Mouse (Mus musculus) 3134 (cell line): ENCODE measurements around the gene Galntl6.

Experiments used
- DNase-seq: peaks from one replicate; pipeline ENCODE4 v3.0.0-alpha.2; 2011; ENCODE audit warnings: low spot score; ENCODE audit not compliant: insufficient read length; ENCODE audit errors: extremely low read depth

Galntl6 gene

GRCm38 (mm10) chr8:58912196-58912839 is at the start of gene Galntl6:
Galntl6 (minus strand) TSS chr8:58912640.
- DNase-seq: peak; percentile 7

- DNase-seq: no peak
Measured at GRCm38 (mm10) chr8:58957195-58957739, 44.8 kb upstream of the Galntl6 start.

- DNase-seq: no peak
Measured at GRCm38 (mm10) chr8:58943773-58944172, 31.3 kb upstream of the Galntl6 start.

- DNase-seq: no peak
Measured at GRCm38 (mm10) chr8:58931066-58931465, 18.6 kb upstream of the Galntl6 start.

GRCm38 (mm10) chr8:58915142-58915541 is 2.7 kb upstream of the Galntl6 start:
- DNase-seq: no peak

GRCm38 (mm10) chr8:58913640-58913968 is 1.2 kb upstream of the Galntl6 start:
- DNase-seq: no peak

GRCm38 (mm10) chr8:58912840-58913639 is 600 bp upstream of the Galntl6 start:
- DNase-seq: no peak

GRCm38 (mm10) chr8:58911677-58912076 is 763 bp downstream of the Galntl6 start, which contains the start of gene BC030500:
BC030500 (plus strand) TSS chr8:58911755.
- no peak for DNase-seq

GRCm38 (mm10) chr8:58904465-58904864 is 8.0 kb downstream of the Galntl6 start:
- DNase-seq: no peak

- DNase-seq: no peak
Measured at GRCm38 (mm10) chr8:58895960-58896359, 16.5 kb downstream of the Galntl6 start.

- DNase-seq: no peak
Measured at GRCm38 (mm10) chr8:58890591-58890990, 21.8 kb downstream of the Galntl6 start.

- DNase-seq: no peak
Measured at GRCm38 (mm10) chr8:58886405-58886804, 26.0 kb downstream of the Galntl6 start.

- no peak for DNase-seq
Measured at GRCm38 (mm10) chr8:58824347-58824746, 88.1 kb downstream of the Galntl6 start.

- DNase-seq: peak; percentile 4
Measured at GRCm38 (mm10) chr8:58805190-58805589, 107.2 kb downstream of the Galntl6 start.

- DNase-seq: no peak
Measured at GRCm38 (mm10) chr8:58801847-58802246, 110.6 kb downstream of the Galntl6 start.

- DNase-seq: no peak
Measured at GRCm38 (mm10) chr8:58753769-58754168, 158.7 kb downstream of the Galntl6 start.

- DNase-seq: no peak
Measured at GRCm38 (mm10) chr8:58737963-58738362, 174.5 kb downstream of the Galntl6 start.

- no peak for DNase-seq
Measured at GRCm38 (mm10) chr8:58691761-58692160, 220.7 kb downstream of the Galntl6 start.

- DNase-seq: no peak
Measured at GRCm38 (mm10) chr8:58677847-58678450, 234.5 kb downstream of the Galntl6 start.

- DNase-seq: no peak
Measured at GRCm38 (mm10) chr8:58669075-58669474, 243.4 kb downstream of the Galntl6 start.

GRCm38 (mm10) chr8:58660019-58660418 is 252.4 kb downstream of the Galntl6 start:
- DNase-seq: no peak
